Mouse (Mus musculus) C2C12 (cell line): ENCODE measurements around the gene Gsdmc3.
"Not testable (repeated sequence)": the region's sequence is repeated elsewhere in the genome, so short reads cannot be mapped to it uniquely, and the experiment has no call there.

Source experiments
- CTCF ChIP-seq: IDR thresholded peaks from one replicate; pipeline ENCODE4 v1.5.1; 2011; ENCODE audit not compliant: control insufficient read depth, insufficient read depth, insufficient read length
- USF1 ChIP-seq: IDR thresholded peaks from one replicate; pipeline ENCODE4 v1.6.1; 2011; ENCODE audit warnings: low read depth, mild to moderate bottlenecking, control low read depth, moderate library complexity

DNA sequence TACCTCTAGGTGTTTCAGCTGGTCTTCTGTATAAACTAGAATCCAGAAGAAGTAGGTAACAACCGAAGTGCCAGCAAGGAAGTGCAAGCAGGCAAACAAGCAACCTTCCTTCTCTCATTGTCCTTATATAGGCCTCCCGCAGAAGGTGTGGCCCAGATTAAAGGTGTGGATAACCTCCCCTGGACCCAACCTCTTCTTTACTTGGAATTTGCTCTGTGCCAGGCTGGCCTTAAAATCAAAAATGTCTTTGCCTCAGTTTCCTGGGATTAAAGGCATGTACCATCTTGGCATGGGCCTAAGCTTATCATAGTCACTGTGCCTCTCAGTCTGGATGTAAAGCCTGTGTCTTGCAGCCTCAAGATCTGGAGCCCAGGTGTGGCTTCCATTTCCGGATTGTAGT, at the start of gene Gsdmc3:
- not testable (repeated sequence) for TF ChIP-seq CTCF, USF1
